Mouse (Mus musculus): Measurements from ENCODE around the gene Mpl. TPM values are rescaled to one million over a fixed set of nuclear protein-coding genes. Genes with fewer than 3 reads are reported as not detected.

Mpl gene
- polyA plus RNA-seq, 1 experiment, result 10.2 TPM

- no peaks in the 10 kb centered on the region for H3K27me3 ChIP-seq (ENCODE audit: control insufficient read depth, insufficient read depth, low read length)
- WGBS, result 86% methylated on average over 18 of the region's 18 CpGs
- no peak for DNase-seq (ENCODE audit: low read depth in 1 of 2, low spot score in 2 of 2)
- no peak overlapping the region for H3K4me3 ChIP-seq (ENCODE audit: extremely low read depth, insufficient read depth, insufficient read length)
- H3K36me3 ChIP-seq (ENCODE audit: control insufficient read depth, insufficient read depth, low read length), result no peaks in the 10 kb centered on the region
- H3K27ac ChIP-seq (ENCODE audit: insufficient read depth, low read length), result no peak overlapping the region
- no peaks in the 10 kb centered on the region; the same call in 1 of the 2 replicates for H3K4me1 ChIP-seq (ENCODE audit: control insufficient read depth, insufficient read depth, insufficient read length)
- no peak for TF ChIP-seq CTCF (IDR thresholded peaks at IDR 0.05; ENCODE audit: extremely low read depth, insufficient read depth, insufficient read length, insufficient replicate concordance)
- no peak for TF ChIP-seq POLR2A (IDR thresholded peaks at IDR 0.05; ENCODE audit: low read depth, low read length)
These were observed 11.4 kb downstream of the Mpl start for GRCm38 (mm10) chr4:118445781-118446414.

GRCm38 (mm10) chr4:118445088-118445487, 12.2 kb downstream of the Mpl start:
- no peaks in the 10 kb centered on the region for H3K36me3 ChIP-seq (ENCODE audit: control insufficient read depth, insufficient read depth, low read length)
- no peaks in the 10 kb centered on the region; the same call in 1 of the 2 replicates for H3K4me1 ChIP-seq (ENCODE audit: control insufficient read depth, insufficient read depth, insufficient read length)
- WGBS, result 90% methylated on average over 10 of the region's 10 CpGs
- no peak overlapping the region for H3K4me3 ChIP-seq (ENCODE audit: extremely low read depth, insufficient read depth, insufficient read length)
- no peaks in the 10 kb centered on the region for H3K27me3 ChIP-seq (ENCODE audit: control insufficient read depth, insufficient read depth, low read length)
- no peak for DNase-seq (ENCODE audit: low read depth in 1 of 2, low spot score in 2 of 2)
- H3K27ac ChIP-seq (ENCODE audit: insufficient read depth, low read length), result no peak overlapping the region
- TF ChIP-seq POLR2A (IDR thresholded peaks at IDR 0.05; ENCODE audit: low read depth, low read length), result no peak
- TF ChIP-seq CTCF (IDR thresholded peaks at IDR 0.05; ENCODE audit: extremely low read depth, insufficient read depth, insufficient read length, insufficient replicate concordance), result no peak

- H3K36me3 ChIP-seq (ENCODE audit: control insufficient read depth, insufficient read depth, low read length), result 0 out of 2 replicates have a peak, but pooled peaks cover 2% of the 10 kb centered on the region
- H3K27ac ChIP-seq (ENCODE audit: insufficient read depth, low read length), result peak overlapping the region; percentile 87
- peak overlapping the region; percentile 86 for H3K4me3 ChIP-seq (ENCODE audit: extremely low read depth, insufficient read depth, insufficient read length)
- WGBS, result 17% methylated on average over 12 of the region's 12 CpGs
- H3K4me1 ChIP-seq (ENCODE audit: control insufficient read depth, insufficient read depth, insufficient read length), result peaks cover 13% of the 10 kb centered on the region; the same call in 1 of the 2 replicates
- H3K27me3 ChIP-seq (ENCODE audit: control insufficient read depth, insufficient read depth, low read length), result no peaks in the 10 kb centered on the region
- TF ChIP-seq POLR2A (IDR thresholded peaks at IDR 0.05; ENCODE audit: low read depth, low read length) (no peak), CTCF (IDR thresholded peaks at IDR 0.05; ENCODE audit: extremely low read depth, insufficient read depth, insufficient read length, insufficient replicate concordance) (no peak)
- peak in 1 of 2 experiments; percentile 12 for DNase-seq (ENCODE audit: low read depth in 1 of 2, low spot score in 2 of 2)
These were observed 19.5 kb downstream of the Mpl start for GRCm38 (mm10) chr4:118437829-118438253.

- under 1% methylated on average over 67 of the region's 67 CpGs for WGBS
- Histone ChIP-seq H3K27ac (ENCODE audit: insufficient read depth, low read length) (peak within 1 kb of the TSS; percentile 87), H3K27me3 (ENCODE audit: control insufficient read depth, insufficient read depth, low read length) (no peaks in the 10 kb centered on the region), H3K4me3 (ENCODE audit: extremely low read depth, insufficient read depth, insufficient read length) (peak within 1 kb of the TSS; percentile 86), H3K4me1 (ENCODE audit: control insufficient read depth, insufficient read depth, insufficient read length) (peaks cover 13% of the 10 kb centered on the region; the same call in 1 of the 2 replicates), H3K36me3 (ENCODE audit: control insufficient read depth, insufficient read depth, low read length) (peaks cover 8% of the 10 kb centered on the region)
- peak; percentile 86 to 87 for DNase-seq (ENCODE audit: low read depth in 1 of 2, low spot score in 2 of 2)
- peak; percentile 46 for TF ChIP-seq POLR2A (IDR thresholded peaks at IDR 0.05; ENCODE audit: low read depth, low read length)
- no peak for TF ChIP-seq CTCF (IDR thresholded peaks at IDR 0.05; ENCODE audit: extremely low read depth, insufficient read depth, insufficient read length, insufficient replicate concordance)
These were observed 20.3 kb downstream of the Mpl start, which contains the start of gene Cdc20 for GRCm38 (mm10) chr4:118436820-118437603. TSS of gene Cdc20 (minus strand) at chr4:118437352.

GRCm38 (mm10) chr4:118432332-118432731, 25.0 kb downstream of the Mpl start:
- H3K4me3 ChIP-seq (ENCODE audit: extremely low read depth, insufficient read depth, insufficient read length), result no peak overlapping the region
- 92% methylated on average over 8 of the region's 8 CpGs for WGBS
- peaks cover 18% of the 10 kb centered on the region; the same call in 1 of the 2 replicates for H3K4me1 ChIP-seq (ENCODE audit: control insufficient read depth, insufficient read depth, insufficient read length)
- H3K36me3 ChIP-seq (ENCODE audit: control insufficient read depth, insufficient read depth, low read length), result peaks cover 16% of the 10 kb centered on the region
- no peak for DNase-seq (ENCODE audit: low read depth in 1 of 2, low spot score in 2 of 2)
- TF ChIP-seq CTCF (IDR thresholded peaks at IDR 0.05; ENCODE audit: extremely low read depth, insufficient read depth, insufficient read length, insufficient replicate concordance) (no peak), POLR2A (IDR thresholded peaks at IDR 0.05; ENCODE audit: low read depth, low read length) (no peak)
- H3K27me3 ChIP-seq (ENCODE audit: control insufficient read depth, insufficient read depth, low read length), result no peaks in the 10 kb centered on the region
- no peak overlapping the region for H3K27ac ChIP-seq (ENCODE audit: insufficient read depth, low read length)

- no peak overlapping the region for H3K27ac ChIP-seq (ENCODE audit: insufficient read depth, low read length)
- peaks cover 16% of the 10 kb centered on the region for H3K36me3 ChIP-seq (ENCODE audit: control insufficient read depth, insufficient read depth, low read length)
- H3K4me3 ChIP-seq (ENCODE audit: extremely low read depth, insufficient read depth, insufficient read length), result peak overlapping the region; percentile 75; the same call in 1 of the 2 replicates
- WGBS, result 65% methylated on average over 7 of the region's 7 CpGs
- TF ChIP-seq POLR2A (IDR thresholded peaks at IDR 0.05; ENCODE audit: low read depth, low read length), result no peak
- peaks cover 11% of the 10 kb centered on the region for H3K4me1 ChIP-seq (ENCODE audit: control insufficient read depth, insufficient read depth, insufficient read length)
- H3K27me3 ChIP-seq (ENCODE audit: control insufficient read depth, insufficient read depth, low read length), result no peaks in the 10 kb centered on the region
- no peak for DNase-seq (ENCODE audit: low read depth in 1 of 2, low spot score in 2 of 2)
These were observed 28.0 kb downstream of the Mpl start for GRCm38 (mm10) chr4:118429215-118429895.

Measured in spleen, adult 2 months (tissue).